Mouse (Mus musculus): ENCODE measurements around the gene Cchcr1. TPM values are rescaled to one million over a fixed set of nuclear protein-coding genes. Genes with fewer than 3 reads are reported as not detected.

Gene Cchcr1
- polyA plus RNA-seq, 1 experiment from 2014 or later = 14.1 TPM

- H3K9me3 ChIP-seq (replicated peaks) = 0 out of 2 replicates have a peak, but pooled peaks cover 3% of the 10 kb centered on the region
- no peak for ATAC-seq
- H3K4me1 ChIP-seq = no peaks in the 10 kb centered on the region
- H3K27me3 ChIP-seq (replicated peaks) = peaks cover 47% of the 10 kb centered on the region
- 20% methylated on average over 9 of the region's 9 CpGs for WGBS (ENCODE audit: insufficient replicate concordance)
- no peak overlapping the region for H3K4me2 ChIP-seq
- no peak overlapping the region for H3K27ac ChIP-seq
- H3K9ac ChIP-seq = no peak overlapping the region
- no peaks in the 10 kb centered on the region for H3K36me3 ChIP-seq
- H3K4me3 ChIP-seq = no peak overlapping the region
Observed at GRCm38 (mm10) chr17:35567767-35568166, 50.9 kb downstream of the Cchcr1 start.

GRCm38 (mm10) chr17:35569091-35569944, 52.4 kb downstream of the Cchcr1 start:
- peaks cover 56% of the 10 kb centered on the region for H3K27me3 ChIP-seq (replicated peaks)
- H3K4me2 ChIP-seq = peak overlapping the region; percentile 10; the same call in 1 of the 2 replicates
- WGBS (ENCODE audit: insufficient replicate concordance) = 5% methylated on average over 28 of the region's 28 CpGs
- H3K27ac ChIP-seq = no peak overlapping the region
- no peak for ATAC-seq
- H3K9ac ChIP-seq = no peak overlapping the region
- H3K4me1 ChIP-seq = no peaks in the 10 kb centered on the region
- H3K36me3 ChIP-seq = no peaks in the 10 kb centered on the region
- H3K4me3 ChIP-seq = no peak overlapping the region
- H3K9me3 ChIP-seq (replicated peaks) = 0 out of 2 replicates have a peak, but pooled peaks cover 3% of the 10 kb centered on the region

- WGBS (ENCODE audit: insufficient replicate concordance) = 72% methylated on average over 14 of the region's 14 CpGs
- no peak overlapping the region for H3K27ac ChIP-seq
- no peak for ATAC-seq
- H3K36me3 ChIP-seq = no peaks in the 10 kb centered on the region
- H3K4me3 ChIP-seq = no peak overlapping the region
- H3K9ac ChIP-seq = no peak overlapping the region
- H3K9me3 ChIP-seq (replicated peaks) = 0 out of 2 replicates have a peak, but pooled peaks cover 3% of the 10 kb centered on the region
- no peak overlapping the region for H3K4me2 ChIP-seq
- no peaks in the 10 kb centered on the region for H3K4me1 ChIP-seq
- peaks cover 65% of the 10 kb centered on the region for H3K27me3 ChIP-seq (replicated peaks)
Observed at GRCm38 (mm10) chr17:35570836-35571235, 53.9 kb downstream of the Cchcr1 start.

GRCm38 (mm10) chr17:35571477-35571876, 54.6 kb downstream of the Cchcr1 start:
- ATAC-seq = no peak
- Histone ChIP-seq H3K4me2 (no peak overlapping the region), H3K27ac (no peak overlapping the region), H3K4me3 (no peak overlapping the region), H3K4me1 (no peaks in the 10 kb centered on the region), H3K36me3 (no peaks in the 10 kb centered on the region), H3K9ac (no peak overlapping the region), H3K9me3 (replicated peaks) (0 out of 2 replicates have a peak, but pooled peaks cover 3% of the 10 kb centered on the region), H3K27me3 (replicated peaks) (peaks cover 70% of the 10 kb centered on the region)
- 80% methylated on average over 7 of the region's 7 CpGs for WGBS (ENCODE audit: insufficient replicate concordance)

- Histone ChIP-seq H3K27ac (no peak overlapping the region), H3K27me3 (replicated peaks) (peaks cover 37% of the 10 kb centered on the region), H3K9ac (no peak overlapping the region), H3K4me1 (no peaks in the 10 kb centered on the region), H3K9me3 (replicated peaks) (no peaks in the 10 kb centered on the region), H3K4me3 (no peak overlapping the region), H3K36me3 (no peaks in the 10 kb centered on the region), H3K4me2 (no peak overlapping the region)
- ATAC-seq = no peak
- WGBS (ENCODE audit: insufficient replicate concordance) = 18% methylated on average over 6 of the region's 6 CpGs
Observed at GRCm38 (mm10) chr17:35578211-35578610, 61.3 kb downstream of the Cchcr1 start.

Other genes starting within 250 kb of the Cchcr1 start
- gene H2-Q1, start 196.7 kb upstream of the Cchcr1 start, polyA plus RNA-seq (2016; fragmentation: Nextera tagmentation; extraction: Ambion mirVana) = 0.93 and 1.0 TPM in 2 replicates
- 0.72 and 0.85 TPM in 2 replicates for gene H2-Q2, start 174.9 kb upstream of the Cchcr1 start, polyA plus RNA-seq (2016; fragmentation: Nextera tagmentation; extraction: Ambion mirVana)
- gene H2-Q4, start 137.5 kb upstream of the Cchcr1 start, polyA plus RNA-seq (2016; fragmentation: Nextera tagmentation; extraction: Ambion mirVana) = 1.9 and 2.3 TPM in 2 replicates
- 10.1 and 10.9 TPM in 2 replicates for gene H2-Q6, start 92.2 kb upstream of the Cchcr1 start, polyA plus RNA-seq (2016; fragmentation: Nextera tagmentation; extraction: Ambion mirVana)
- gene H2-Q7, start 77.9 kb upstream of the Cchcr1 start, polyA plus RNA-seq (2016; fragmentation: Nextera tagmentation; extraction: Ambion mirVana) = 23.4 and 24.6 TPM in 2 replicates
- gene H2-Q10, start 47.0 kb upstream of the Cchcr1 start, polyA plus RNA-seq (2016; fragmentation: Nextera tagmentation; extraction: Ambion mirVana) = 102 TPM in 2 replicates
- not detected in 2 replicates for gene Pou5f1, start 11.1 kb upstream of the Cchcr1 start, polyA plus RNA-seq (2016; fragmentation: Nextera tagmentation; extraction: Ambion mirVana)
- 42.2 and 42.4 TPM in 2 replicates for gene Tcf19, start 276 bp upstream of the Cchcr1 start, polyA plus RNA-seq (2016; fragmentation: Nextera tagmentation; extraction: Ambion mirVana)
- gene Psors1c2, start 16.1 kb downstream of the Cchcr1 start, polyA plus RNA-seq (2016; fragmentation: Nextera tagmentation; extraction: Ambion mirVana) = 0.14 and 0.22 TPM in 2 replicates
- gene Cdsn, start 35.0 kb downstream of the Cchcr1 start, polyA plus RNA-seq (2016; fragmentation: Nextera tagmentation; extraction: Ambion mirVana) = not detected in 2 replicates
- not detected in 2 replicates for gene 2300002M23Rik, start 50.4 kb downstream of the Cchcr1 start, polyA plus RNA-seq (2016; fragmentation: Nextera tagmentation; extraction: Ambion mirVana)
- not detected in 2 replicates for gene Sfta2, start 84.4 kb downstream of the Cchcr1 start, polyA plus RNA-seq (2016; fragmentation: Nextera tagmentation; extraction: Ambion mirVana)
- gene Gm9573, start 109.5 kb downstream of the Cchcr1 start, polyA plus RNA-seq (2016; fragmentation: Nextera tagmentation; extraction: Ambion mirVana) = not detected in 2 replicates
- gene Mucl3, start 126.6 kb downstream of the Cchcr1 start, polyA plus RNA-seq (2016; fragmentation: Nextera tagmentation; extraction: Ambion mirVana) = 0.05 TPM in 1 of 2 replicates, not detected in the other
- gene Vars2, start 150.5 kb downstream of the Cchcr1 start, polyA plus RNA-seq (2016; fragmentation: Nextera tagmentation; extraction: Ambion mirVana) = 10.7 and 11.8 TPM in 2 replicates
- 38.3 and 44.0 TPM in 2 replicates for gene Gtf2h4, start 156.6 kb downstream of the Cchcr1 start, polyA plus RNA-seq (2016; fragmentation: Nextera tagmentation; extraction: Ambion mirVana)
- gene Ddr1, start 187.5 kb downstream of the Cchcr1 start, polyA plus RNA-seq (2016; fragmentation: Nextera tagmentation; extraction: Ambion mirVana) = 5.7 and 6.1 TPM in 2 replicates

Data from liver, embryonic 12.5 days (tissue).